Comparison of ENCODE assay signal across 10 mouse cellular contexts in genomic region chr5:107295061-107295816, GRCm38 (mm10). TPM values are rescaled to one million over a fixed set of nuclear protein-coding genes. Genes with fewer than 3 reads are reported as not detected.
A peak's percentile ranks its signal among the peaks of the same experiment; 100 is the strongest.
DNase-seq lines count a peak whose midpoint lies in the region; ATAC-seq and TF ChIP-seq lines count a peak whose summit lies in the region.
"Had no signal": no experiment of that assay in that cellular context is flagged by ENCODE, and none has a peak within 500 bp of the region (broad histone marks: within the 10 kb centered on the region; RNA-seq: fewer than 3 reads in every experiment).

No protein-coding gene starts in this region.

- WGBS in midbrain, embryonic 11.5 days = 78% methylated on average over 8 of the region's 8 CpGs
- 85% methylated on average over 8 of the region's 8 CpGs for WGBS in midbrain, embryonic 10.5 days
- WGBS in limb, embryonic 14.5 days = 67% methylated on average over 8 of the region's 8 CpGs

- no peaks in the 10 kb centered on the region for H3K4me1 ChIP-seq in midbrain, embryonic 11.5 days (ENCODE audit: control insufficient read depth, insufficient read depth, low read length)
- peaks cover 12% of the 10 kb centered on the region for H3K4me1 ChIP-seq in midbrain, embryonic 10.5 days
- peaks cover 12% of the 10 kb centered on the region for H3K4me1 ChIP-seq in limb, embryonic 14.5 days (ENCODE audit: control insufficient read depth, insufficient read depth, low read length)

- no peak overlapping the region for H3K4me2 ChIP-seq in midbrain, embryonic 11.5 days
- H3K4me2 ChIP-seq in limb, embryonic 14.5 days (replicated peaks; ENCODE audit: low read depth, low read length, severe bottlenecking) = no peak overlapping the region

- peaks cover 3% of the 10 kb centered on the region for H3K27me3 ChIP-seq in midbrain, embryonic 11.5 days (ENCODE audit: control insufficient read depth, insufficient read depth, low read length)
- peaks cover 29% of the 10 kb centered on the region for H3K27me3 ChIP-seq in midbrain, embryonic 10.5 days (ENCODE audit: low read depth, poor library complexity, severe bottlenecking)
- no peaks in the 10 kb centered on the region for H3K27me3 ChIP-seq in limb, embryonic 14.5 days (ENCODE audit: control insufficient read depth, insufficient read depth, low read length)

- no peak for TF ChIP-seq POLR2A in limb, embryonic 14.5 days (IDR thresholded peaks at IDR 0.05; ENCODE audit: borderline replicate concordance, extremely low read depth, insufficient read depth, insufficient read length)

- H3K27ac ChIP-seq in midbrain, embryonic 11.5 days (ENCODE audit: low read depth, low read length) = no peak overlapping the region
- H3K27ac ChIP-seq in midbrain, embryonic 10.5 days (replicated peaks) = no peak overlapping the region
- H3K27ac ChIP-seq in limb, embryonic 14.5 days (replicated peaks; ENCODE audit: low read depth, low read length) = no peak overlapping the region

- no peak overlapping the region for H3K4me3 ChIP-seq in midbrain, embryonic 11.5 days (ENCODE audit: low read depth, low read length)
- no peak overlapping the region for H3K4me3 ChIP-seq in midbrain, embryonic 10.5 days
- H3K4me3 ChIP-seq in limb, embryonic 14.5 days (replicated peaks; ENCODE audit: low read length) = no peak overlapping the region
- H3K4me3 ChIP-seq: myocyte had no signal

- no peak overlapping the region for H3K9ac ChIP-seq in midbrain, embryonic 11.5 days (ENCODE audit: low read length)
- H3K9ac ChIP-seq in limb, embryonic 14.5 days (ENCODE audit: low read depth, low read length, severe bottlenecking) = no peak overlapping the region

- ATAC-seq in midbrain, embryonic 11.5 days (ENCODE audit: low FRiP score) = no peak
- ATAC-seq in limb, embryonic 14.5 days (ENCODE audit: low FRiP score, low read depth) = no peak

- no peaks in the 10 kb centered on the region for H3K9me3 ChIP-seq in midbrain, embryonic 11.5 days (ENCODE audit: control insufficient read depth, low read length)
- no peaks in the 10 kb centered on the region for H3K9me3 ChIP-seq in midbrain, embryonic 10.5 days (replicated peaks)
- H3K9me3 ChIP-seq in limb, embryonic 14.5 days (ENCODE audit: control insufficient read depth, low read length) = no peaks in the 10 kb centered on the region

- peak; percentile 69 for DNase-seq in midbrain, embryonic 11.5 days (ENCODE audit: low spot score, missing footprints)
- DNase-seq in midbrain, embryonic 10.5 days (ENCODE audit: low spot score) = no peak
- peak; percentile 95 for DNase-seq in adrenal gland, postnatal 14 days
- peak; percentile 49 for DNase-seq in limb, embryonic 14.5 days (ENCODE audit: low spot score)
- DNase-seq in urinary bladder, postnatal 14 days (ENCODE audit: low spot score) = peak; percentile 95
- DNase-seq in thymus, postnatal 10 days (ENCODE audit: low spot score in 2 of 2) = no peak
- DNase-seq in heart, adult 9 months (ENCODE audit: low spot score in 2 of 2) = no peak
- no peak for DNase-seq in yolk sac, embryonic 10.5 days (ENCODE audit: low spot score)
- DNase-seq: gastrocnemius, postnatal 14 days had no signal

- no peaks in the 10 kb centered on the region for H3K36me3 ChIP-seq in midbrain, embryonic 11.5 days (ENCODE audit: control insufficient read depth, insufficient read depth, low read length)
- H3K36me3 ChIP-seq in midbrain, embryonic 10.5 days = no peaks in the 10 kb centered on the region
- no peaks in the 10 kb centered on the region for H3K36me3 ChIP-seq in limb, embryonic 14.5 days (ENCODE audit: control insufficient read depth, insufficient read depth, low read length)

RNA-seq across cellular contexts. Expression of gene Tgfbr3, which starts 5.8 kb away (rescaled TPM):
- polyA plus RNA-seq in midbrain, embryonic 11.5 days (2014; fragmentation: Nextera tagmentation; extraction: Ambion mirVana) = 7.8 and 9.0 TPM in 2 replicates
- 7.2 and 7.4 TPM in 2 replicates for polyA plus RNA-seq in midbrain, embryonic 10.5 days (2016; fragmentation: Nextera tagmentation; extraction: Ambion mirVana)
- total RNA-seq in adrenal gland, postnatal 14 days (2021) = 144 and 161 TPM in 2 replicates
- 20.7 and 23.2 TPM in 2 replicates for polyA plus RNA-seq in limb, embryonic 14.5 days (2012; rRNA removed)
- polyA plus RNA-seq in limb, embryonic 14.5 days (2014; fragmentation: Nextera tagmentation; extraction: Ambion mirVana) = 29.0 and 29.4 TPM in 2 replicates

RNA-seq across cellular contexts. Expression of gene Brdt, which starts 35.7 kb away (rescaled TPM):
- polyA plus RNA-seq in midbrain, embryonic 11.5 days (2014; fragmentation: Nextera tagmentation; extraction: Ambion mirVana) = 2.3 and 2.4 TPM in 2 replicates
- 1.2 and 1.8 TPM in 2 replicates for polyA plus RNA-seq in midbrain, embryonic 10.5 days (2016; fragmentation: Nextera tagmentation; extraction: Ambion mirVana)
- 3.5 and 4.5 TPM in 2 replicates for total RNA-seq in adrenal gland, postnatal 14 days (2021)
- 4.8 and 5.0 TPM in 2 replicates for polyA plus RNA-seq in limb, embryonic 14.5 days (2012; rRNA removed)
- polyA plus RNA-seq in limb, embryonic 14.5 days (2014; fragmentation: Nextera tagmentation; extraction: Ambion mirVana) = 4.3 and 4.5 TPM in 2 replicates

Comparison
In these comparisons a context has a peak if more than half of its experiments do, and no peak if none do; other contexts are left out.
1. DNase-seq: peak in midbrain, embryonic 11.5 days (single experiment), adrenal gland, postnatal 14 days (single experiment), limb, embryonic 14.5 days (single experiment) and urinary bladder, postnatal 14 days (single experiment); none in midbrain, embryonic 10.5 days (single experiment), thymus, postnatal 10 days (0 of 2), heart, adult 9 months (0 of 2) and yolk sac, embryonic 10.5 days (single experiment).